Mouse (Mus musculus) T-helper 2 cell (primary cell): Measurements from ENCODE around the gene Tnc.

Source experiments
- in situ Hi-C: fragments of 300-600 bp; cut with MboI, MseI; formaldehyde crosslinking; loops from one replicate; pipeline ENCODE4 v1.15.1; 2025; ENCODE audit warnings: high pct_unique_total_duplicates

Tnc gene

GRCm38 (mm10) chr4:63970925-63971324 is 75.9 kb downstream of the Tnc start:
- in situ Hi-C loops: no loop called here

DNA sequence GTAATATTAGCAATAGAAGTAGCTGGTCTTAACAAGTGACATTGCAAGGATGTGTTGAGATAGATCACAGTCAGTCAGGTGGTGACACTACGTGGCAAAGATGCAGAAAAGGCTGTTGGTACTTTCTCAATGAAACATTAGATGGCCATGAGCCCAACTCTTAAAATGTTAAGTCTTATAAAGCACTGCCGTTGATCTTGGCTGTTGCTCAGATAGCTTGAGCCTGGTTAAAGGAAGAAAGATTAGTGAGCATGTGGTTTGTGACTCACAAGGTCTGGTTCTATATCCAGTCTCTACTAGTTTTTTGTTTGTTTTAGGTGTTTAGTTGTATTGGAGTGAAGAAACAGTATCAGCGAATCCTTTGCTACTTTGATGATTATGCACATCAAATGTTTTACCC is 76.9 kb downstream of the Tnc start:
- in situ Hi-C loops: no loop called here

- in situ Hi-C loops: no loop called here
Measured at GRCm38 (mm10) chr4:63963410-63963809, 83.4 kb downstream of the Tnc start.

DNA sequence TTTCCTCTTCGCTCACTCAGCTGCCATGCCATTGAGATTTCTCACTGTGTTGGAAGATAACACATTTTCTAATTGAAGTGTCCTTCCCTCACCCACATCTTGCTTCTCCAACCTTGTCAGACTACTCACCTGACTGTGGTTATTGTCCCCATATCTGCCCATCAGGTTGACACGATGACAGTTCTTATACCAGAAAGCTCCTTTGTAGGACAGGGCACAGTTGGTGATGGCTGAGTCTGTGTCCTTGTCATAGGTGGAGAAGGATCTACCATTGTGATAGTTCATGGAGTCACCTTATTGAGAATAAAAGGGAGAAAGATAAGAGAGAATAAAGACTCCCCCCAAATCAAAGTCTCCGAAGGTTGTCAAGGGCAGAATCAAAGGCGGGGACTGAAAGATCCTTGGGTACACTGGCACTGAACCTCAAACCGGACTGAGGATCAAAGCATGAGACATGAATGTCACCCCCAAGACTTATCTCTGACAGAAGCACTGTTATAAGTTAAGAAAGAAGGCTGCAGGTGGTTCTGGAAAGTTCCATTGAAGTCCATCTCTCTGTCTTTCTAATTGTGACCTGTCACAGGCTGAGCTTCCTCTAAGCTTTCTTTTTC is 84.9 kb downstream of the Tnc start:
- in situ Hi-C loops: no loop called here

DNA sequence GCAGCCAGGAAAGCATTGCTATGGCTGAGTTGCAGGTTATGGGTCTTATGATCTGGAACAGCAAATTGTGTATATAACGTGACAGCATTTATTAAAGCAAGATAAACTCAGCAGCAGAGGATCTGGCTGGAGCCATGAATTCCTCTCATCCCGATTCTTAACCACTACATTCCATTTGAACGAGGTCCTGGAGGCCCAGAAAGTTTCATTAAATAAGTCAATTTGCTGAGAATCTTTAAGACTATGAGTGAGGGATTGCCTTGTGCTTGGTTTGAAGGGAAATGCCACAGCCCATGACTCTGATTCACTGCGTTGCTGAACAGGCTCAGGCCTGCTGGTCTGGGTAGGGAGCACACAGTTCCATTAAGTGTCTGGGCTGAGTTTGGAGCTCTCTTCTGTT is 88.2 kb downstream of the Tnc start:
- in situ Hi-C loops: no loop called here

GRCm38 (mm10) chr4:63950054-63950453 is 96.8 kb downstream of the Tnc start:
- in situ Hi-C loops: no loop called here

- in situ Hi-C loops: loop anchor here (5.0 kb wide), 1 partner anchor 261 kb away; no protein-coding TSS in a partner anchor
Measured at GRCm38 (mm10) chr4:63948688-63949073, 98.1 kb downstream of the Tnc start.

DNA sequence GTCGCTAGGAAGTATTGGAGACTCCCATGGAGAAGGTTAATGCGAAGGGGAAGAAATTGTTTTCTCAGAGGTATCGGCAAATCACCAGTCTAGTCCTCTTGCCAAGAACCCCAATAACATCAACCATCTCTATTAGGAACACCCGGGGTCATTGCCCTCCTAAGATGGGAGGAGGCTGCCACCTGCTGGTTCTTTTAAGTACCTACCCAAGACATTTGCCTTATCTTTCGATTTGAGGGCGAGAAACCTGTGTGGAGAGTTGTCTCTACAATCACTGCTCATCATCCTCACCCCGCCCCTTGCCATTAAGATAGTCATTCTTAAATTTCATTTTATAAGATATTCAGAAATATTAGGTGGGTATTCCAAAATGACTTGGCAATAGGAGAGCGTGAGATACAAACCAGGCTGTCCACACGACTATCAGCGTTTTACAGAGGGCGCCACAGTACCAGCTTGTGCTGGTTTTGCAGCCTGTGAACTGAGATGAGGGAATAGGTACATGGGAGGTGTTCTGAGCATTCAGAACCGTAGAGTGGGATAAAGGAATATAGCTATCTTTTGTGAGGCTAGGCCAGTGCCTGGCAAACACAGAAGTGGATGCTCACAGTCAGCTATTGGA is 98.6 kb downstream of the Tnc start:
- in situ Hi-C loops: loop anchor here (5.0 kb wide), 1 partner anchor 261 kb away; no protein-coding TSS in a partner anchor

GRCm38 (mm10) chr4:63943813-63944212 is 103.0 kb downstream of the Tnc start:
- in situ Hi-C loops: loop anchor here (5.0 kb wide), 2 partner anchors 322 to 537 kb away; partner anchors contain the start of gene Tex48

- in situ Hi-C loops: loop anchor here (5.0 kb wide), 2 partner anchors 321 to 536 kb away; partner anchors contain the start of gene Tex48
Measured at GRCm38 (mm10) chr4:63942875-63943274, 103.9 kb downstream of the Tnc start.

- in situ Hi-C loops: loop anchor here (5.0 kb wide), 2 partner anchors 319 to 534 kb away; partner anchors contain the start of gene Tex48
Measured at GRCm38 (mm10) chr4:63941420-63941819, 105.4 kb downstream of the Tnc start.

DNA sequence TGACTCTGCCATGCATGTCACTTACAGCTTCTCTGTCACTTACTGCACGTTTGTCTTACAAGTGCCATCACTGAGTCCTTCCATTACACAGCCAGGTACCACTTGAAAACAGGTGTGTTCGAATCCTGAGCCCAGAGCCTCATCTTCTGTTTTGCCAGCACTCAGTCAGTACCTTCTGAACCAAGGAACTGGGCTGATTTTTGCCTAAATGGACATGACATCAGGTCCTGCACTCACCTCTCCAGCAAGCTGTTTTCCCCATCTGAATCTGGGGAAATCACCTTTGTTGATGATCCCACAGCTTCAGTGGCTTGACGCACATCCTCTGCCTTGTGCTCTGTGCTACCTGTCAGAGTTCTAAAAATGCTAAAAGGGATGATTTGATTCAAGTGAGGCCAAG is 107.4 kb downstream of the Tnc start:
- in situ Hi-C loops: loop anchor here (5.0 kb wide), 1 partner anchor 67 kb away; no protein-coding TSS in a partner anchor

DNA sequence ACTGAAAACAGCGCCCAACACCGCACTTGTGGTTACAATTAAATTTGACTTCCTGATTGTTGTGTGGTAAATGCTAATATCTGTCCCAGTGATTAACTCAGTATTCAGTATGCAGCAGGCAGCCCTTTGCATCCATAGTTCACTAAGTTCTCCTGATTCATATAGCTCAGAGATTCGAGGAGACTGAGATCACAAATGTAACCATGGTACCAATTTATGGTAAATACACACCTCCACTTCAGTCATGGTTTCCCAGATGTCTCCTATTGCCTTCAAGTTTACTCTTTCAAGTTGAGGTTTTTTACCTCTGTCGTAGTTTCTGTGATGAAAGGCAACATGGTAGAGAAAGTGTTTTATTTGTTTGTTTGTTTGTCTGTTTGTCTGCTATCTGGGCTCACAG is 110.9 kb downstream of the Tnc start:
- in situ Hi-C loops: loop anchor here (5.0 kb wide), 1 partner anchor 64 kb away; no protein-coding TSS in a partner anchor

DNA sequence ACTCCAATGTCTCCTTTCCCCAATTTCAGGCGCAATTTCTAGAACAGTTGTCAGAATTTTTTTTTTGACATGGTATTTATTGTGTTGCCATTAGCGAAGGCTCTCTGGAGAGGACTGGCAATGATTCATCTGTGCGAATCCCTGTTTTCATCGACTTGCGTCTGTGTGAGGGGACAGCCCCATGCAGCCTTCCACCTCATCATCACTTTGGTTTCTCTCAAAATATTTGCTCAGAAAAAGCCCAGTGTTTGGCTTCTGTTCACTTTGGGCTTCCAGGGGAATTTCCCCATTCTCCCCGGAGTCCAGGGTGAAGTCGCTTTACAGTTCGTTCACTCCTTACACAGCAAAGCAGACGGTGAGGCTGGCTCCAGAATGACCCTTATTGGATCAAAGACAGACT is 111.5 kb downstream of the Tnc start:
- in situ Hi-C loops: loop anchor here (5.0 kb wide), 1 partner anchor 63 kb away; no protein-coding TSS in a partner anchor

- in situ Hi-C loops: no loop called here
Measured at GRCm38 (mm10) chr4:63930863-63931262, 116.0 kb downstream of the Tnc start.

DNA sequence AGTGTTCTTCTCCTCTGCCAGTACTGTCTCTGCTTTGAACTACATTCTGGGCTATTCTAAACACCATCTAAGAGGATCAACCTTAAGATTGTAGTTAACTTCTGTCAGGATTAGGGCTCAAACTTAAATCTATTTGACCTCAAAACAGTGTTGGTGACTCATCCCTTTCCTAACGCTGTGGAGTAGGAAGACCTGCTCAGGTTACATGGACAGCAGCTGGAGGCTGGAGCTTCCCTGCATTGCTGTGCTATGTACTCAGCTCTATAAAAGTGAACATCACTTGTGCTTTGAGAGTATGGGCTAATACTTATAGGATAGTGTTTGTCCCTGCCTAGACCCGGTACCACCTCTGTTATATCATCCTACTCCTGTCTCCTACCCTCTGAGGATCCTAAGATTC is 117.3 kb downstream of the Tnc start:
- in situ Hi-C loops: no loop called here

- in situ Hi-C loops: no loop called here
Measured at GRCm38 (mm10) chr4:63928192-63928591, 118.6 kb downstream of the Tnc start.

GRCm38 (mm10) chr4:63917181-63917580 is 129.6 kb downstream of the Tnc start:
- in situ Hi-C loops: no loop called here

- in situ Hi-C loops: no loop called here
Measured at GRCm38 (mm10) chr4:63916753-63917152, 130.1 kb downstream of the Tnc start.

DNA sequence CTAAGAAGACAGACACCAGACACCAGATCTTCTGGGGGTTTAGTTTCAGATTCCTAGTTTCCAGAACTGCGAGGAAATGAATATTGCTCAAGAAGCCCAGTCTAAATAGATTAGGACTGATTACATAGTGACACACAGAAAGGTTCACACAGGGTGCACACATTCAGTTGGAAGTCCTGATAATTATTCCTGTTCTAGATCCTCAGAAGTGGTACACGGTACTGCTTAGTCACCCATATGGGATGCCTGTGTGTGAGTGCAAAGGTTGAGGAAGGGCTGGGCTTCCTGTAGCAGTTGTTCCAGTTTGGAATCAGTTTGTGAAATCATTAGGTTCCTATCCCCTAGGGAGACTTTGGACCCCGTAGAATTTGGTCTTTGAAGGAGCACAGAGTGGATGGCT is 130.5 kb downstream of the Tnc start:
- in situ Hi-C loops: no loop called here
